Mouse (Mus musculus) ovary, adult 10 weeks (tissue): Measurements from ENCODE around the gene Nsun3. TPM values are rescaled to one million over a fixed set of nuclear protein-coding genes. Genes with fewer than 3 reads are reported as not detected.

Experiments used
- polyA plus RNA-seq: library from polyadenylated mRNA; stranded (reverse); fragments of 350-450 nt; fragmentation: Illumina TruSeq; extraction: RNeasy Lipid Tissue Mini Kit (QIAGEN cat#74804); gene quantifications from one replicate; pipeline ENCODE4 v1.2.3, GENCODE M21; 2014

The Nsun3 gene
- polyA plus RNA-seq = 25.8 TPM

GRCm38 (mm10) chr16:62786621-62787331 lies at the start of gene Nsun3:
Gene Nsun3, minus strand, starts transcription at chr16:62786818.

GRCm38 (mm10) chr16:62814491-62814890 lies 27.9 kb upstream of the Nsun3 start, which contains the start of gene Stx19:
Gene Stx19, plus strand, starts transcription at chr16:62814676.

Other genes with a start within 250 kb of the Nsun3 start
- not detected for gene Stx19, start 27.9 kb upstream of the Nsun3 start, polyA plus RNA-seq
- 41.1 TPM for gene Arl13b, start 60.2 kb upstream of the Nsun3 start, polyA plus RNA-seq
- gene Pros1, start 67.5 kb upstream of the Nsun3 start, polyA plus RNA-seq = 317 TPM